Mouse (Mus musculus) testis, adult 2 months (tissue): ENCODE measurements around the gene Irf2bpl.
A peak's percentile ranks its signal among the peaks of the same experiment; 100 is the strongest.

Source experiments
- CTCF ChIP-seq: fragments of 200-500 bp; IDR thresholded peaks from 2 replicates; pipeline ENCODE4 v1.5.1; 2012; ENCODE audit warnings: low read depth, mild to moderate bottlenecking, inconsistent platforms, low read length, moderate library complexity; ENCODE audit not compliant: control insufficient read depth, insufficient read depth, insufficient replicate concordance
- POLR2A ChIP-seq: fragments of 200-500 bp; IDR thresholded peaks from 2 replicates; pipeline ENCODE4 v1.6.1; 2012; ENCODE audit warnings: low read depth, mild to moderate bottlenecking, inconsistent platforms, low read length, moderate library complexity; ENCODE audit not compliant: control insufficient read depth

GRCm38 (mm10) chr12:86923837-86924236 lies 39.2 kb upstream of the Irf2bpl start:
- TF ChIP-seq POLR2A (no peak), CTCF (peak; percentile 51; the same call in 1 of the 2 replicates)
